Mouse (Mus musculus) cerebellum, adult 11 months (tissue): ENCODE data around the gene 1700030J22Rik.

Experiments
- DNase-seq: peaks from one replicate; pipeline ENCODE4 v3.0.0; 2022

The 1700030J22Rik gene

DNA sequence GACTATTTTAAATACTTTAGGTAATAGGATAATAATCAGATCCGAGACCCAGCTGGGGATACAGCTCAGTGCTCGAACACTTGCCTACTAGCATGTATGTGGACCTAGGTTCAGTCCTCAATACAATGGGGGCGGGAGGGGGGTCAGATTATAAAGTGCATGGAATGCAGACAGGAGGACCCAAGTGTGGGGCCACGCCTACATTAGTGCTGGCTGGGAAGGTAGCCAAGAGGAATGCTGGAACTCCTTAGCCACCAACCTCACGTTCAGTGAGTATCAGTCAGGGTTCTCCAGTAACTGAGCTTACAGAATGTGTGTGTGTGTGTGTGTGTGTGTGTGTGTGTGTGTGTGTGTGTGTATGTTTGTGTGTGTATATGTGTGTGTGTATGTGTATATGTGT, 27.4 kb downstream of the 1700030J22Rik start:
- DNase-seq, result no peak

DNA sequence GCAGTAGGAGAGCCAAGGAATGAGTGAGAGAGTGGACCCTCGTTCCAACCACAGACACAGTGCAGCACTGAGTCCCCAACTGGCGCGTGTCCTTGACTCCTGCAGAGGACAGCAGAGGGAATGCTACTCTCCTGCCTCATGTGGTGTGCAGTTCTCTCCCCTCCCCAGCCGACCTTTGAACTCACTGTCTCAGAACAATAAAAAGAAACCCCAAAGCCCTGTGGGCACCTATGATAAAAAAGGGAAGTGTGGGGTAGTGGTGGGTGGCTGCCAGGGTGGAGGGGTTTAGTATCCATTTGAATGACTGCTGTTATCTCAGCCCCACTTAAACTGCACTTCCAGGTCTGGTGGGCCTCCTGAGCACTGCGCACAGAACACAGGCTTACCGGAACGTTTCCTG, 31.2 kb downstream of the 1700030J22Rik start:
- no peak for DNase-seq

DNA sequence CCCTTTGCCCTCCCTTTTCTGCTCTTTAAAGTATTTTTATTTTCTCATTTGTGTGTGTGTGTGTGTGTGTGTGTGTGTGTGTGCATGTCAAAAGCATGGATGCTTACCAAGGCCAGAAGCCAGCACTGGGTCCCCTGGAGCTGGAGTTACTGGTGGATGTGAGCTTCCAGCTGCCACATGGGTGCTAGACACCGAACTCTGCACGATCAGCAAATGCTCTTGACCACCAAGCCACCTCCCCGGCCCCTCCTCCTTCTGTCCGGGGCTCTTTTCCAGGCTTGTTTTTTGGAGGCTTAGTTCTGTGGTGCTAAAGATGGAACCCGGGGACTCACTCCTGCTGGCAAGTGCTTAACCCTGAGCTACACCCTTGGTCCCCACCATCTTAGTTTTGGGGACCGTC, 31.9 kb downstream of the 1700030J22Rik start:
- no peak for DNase-seq

DNA sequence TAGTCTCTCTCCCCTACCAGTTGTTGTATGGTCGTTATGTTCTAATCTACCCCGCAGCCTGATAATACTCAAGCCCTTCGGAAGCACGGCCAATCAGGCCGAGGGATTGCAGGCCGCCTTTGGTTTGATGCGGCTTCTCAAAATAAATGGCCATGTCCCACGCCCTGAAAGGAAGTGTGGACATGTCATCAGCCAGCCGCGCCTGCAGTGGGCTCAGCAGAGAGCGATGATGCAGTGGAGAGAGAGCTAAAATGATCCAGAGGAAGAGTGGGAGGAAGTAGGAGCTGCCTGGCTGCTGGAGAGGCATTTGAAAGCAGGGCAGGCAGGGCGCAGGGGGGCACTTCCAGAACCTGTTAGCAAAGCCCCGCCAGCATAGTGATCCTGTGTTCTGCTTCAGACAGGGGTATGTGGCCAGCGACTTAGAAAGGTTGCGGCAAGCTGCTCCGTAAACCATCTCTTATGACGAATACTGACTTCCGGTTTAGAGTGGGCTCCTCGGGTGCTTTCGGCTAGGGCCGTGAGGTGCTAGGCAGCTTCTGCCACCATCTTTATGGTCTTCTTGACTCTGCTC, 32.4 kb downstream of the 1700030J22Rik start:
- no peak for DNase-seq

DNA sequence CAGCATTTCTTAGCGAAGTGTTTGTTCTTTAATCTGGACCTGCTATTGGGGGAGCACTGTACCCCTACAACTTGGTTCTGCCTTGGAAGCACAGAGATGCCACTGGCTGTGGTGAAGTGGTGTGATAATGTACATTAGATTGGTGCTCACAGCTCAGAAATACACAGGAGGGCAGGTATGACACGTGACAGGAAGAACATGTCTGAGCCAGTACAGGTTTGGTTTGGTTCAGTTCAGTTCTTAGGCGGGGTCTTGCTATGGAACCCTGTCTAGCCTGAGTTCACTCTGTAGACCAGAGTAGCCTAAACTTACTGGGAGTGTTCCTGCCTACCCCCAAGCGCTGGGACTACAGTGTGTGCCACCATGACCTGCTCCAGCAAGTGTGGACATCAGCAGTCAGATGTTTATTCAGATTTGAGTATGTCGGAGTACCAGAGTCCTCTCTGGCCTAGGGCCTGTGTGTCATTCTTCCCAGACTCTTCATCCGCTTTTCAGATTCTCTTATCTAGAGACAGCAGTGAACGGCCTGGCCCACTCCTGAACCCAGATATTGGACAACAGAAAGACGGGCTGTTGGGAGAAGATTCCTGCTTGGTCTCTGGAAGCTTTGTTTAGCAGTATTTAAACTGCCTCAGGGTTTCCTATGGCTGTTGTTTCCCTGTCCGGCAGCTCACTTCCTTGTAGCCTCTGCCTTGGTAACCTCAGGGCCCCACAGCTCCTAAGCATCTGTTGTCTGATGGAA, 33.4 kb downstream of the 1700030J22Rik start:
- DNase-seq, result no peak

DNA sequence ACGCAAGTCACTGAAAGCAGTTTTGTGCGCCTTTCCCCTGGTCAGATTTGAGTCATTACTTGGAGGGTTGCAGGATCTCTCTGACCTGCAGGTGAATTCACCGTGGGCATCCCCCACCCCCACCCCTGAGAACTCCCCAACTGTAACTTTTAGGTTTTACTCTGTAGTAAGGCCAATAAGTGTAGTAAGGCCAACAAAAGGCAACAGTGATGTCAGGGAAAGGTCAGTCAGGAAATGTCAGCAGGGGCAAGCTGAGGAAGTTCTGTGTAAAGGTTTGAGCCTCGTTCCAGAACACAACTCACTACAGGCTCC, 34.4 kb downstream of the 1700030J22Rik start:
- no peak for DNase-seq

DNA sequence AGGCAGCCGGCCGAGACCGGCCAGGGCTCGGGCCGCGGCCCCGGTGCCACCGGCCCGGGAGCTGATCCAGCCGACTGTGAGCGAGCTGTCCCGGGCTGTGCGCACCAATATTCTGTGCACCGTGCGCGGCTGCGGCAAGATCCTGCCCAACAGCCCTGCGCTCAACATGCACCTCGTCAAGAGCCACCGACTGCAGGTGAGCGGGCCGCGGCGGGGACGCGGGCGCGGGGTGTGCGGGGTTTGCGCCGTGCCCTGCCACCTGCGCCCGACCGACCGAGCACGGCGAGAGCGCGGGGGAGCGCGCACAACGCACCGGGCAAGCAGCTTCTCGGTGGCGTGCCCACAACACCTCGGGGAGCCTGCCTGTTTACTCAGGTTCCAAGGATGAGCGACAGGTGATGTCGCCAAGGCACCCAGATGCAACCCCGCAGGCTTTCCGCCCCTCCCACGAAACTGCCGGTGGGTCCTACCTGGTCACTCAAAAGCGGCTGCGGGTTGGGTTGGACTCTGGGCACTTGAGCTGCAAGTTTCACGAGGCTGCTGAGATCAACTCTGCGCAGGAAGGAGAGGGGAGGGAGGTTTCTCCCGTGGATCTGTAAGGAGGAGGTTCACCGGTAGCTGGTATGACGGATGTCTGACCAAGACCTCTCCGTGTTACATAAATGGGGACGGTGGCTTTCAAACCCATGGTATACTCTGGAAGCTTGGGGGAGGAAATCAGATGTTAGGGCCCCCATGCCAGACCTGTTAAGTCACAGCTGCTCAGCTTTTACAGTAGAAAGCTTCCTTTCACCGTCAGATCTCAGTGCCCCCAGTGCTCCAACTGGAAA, 35.0 kb downstream of the 1700030J22Rik start:
- DNase-seq, result peak; percentile 44

DNA sequence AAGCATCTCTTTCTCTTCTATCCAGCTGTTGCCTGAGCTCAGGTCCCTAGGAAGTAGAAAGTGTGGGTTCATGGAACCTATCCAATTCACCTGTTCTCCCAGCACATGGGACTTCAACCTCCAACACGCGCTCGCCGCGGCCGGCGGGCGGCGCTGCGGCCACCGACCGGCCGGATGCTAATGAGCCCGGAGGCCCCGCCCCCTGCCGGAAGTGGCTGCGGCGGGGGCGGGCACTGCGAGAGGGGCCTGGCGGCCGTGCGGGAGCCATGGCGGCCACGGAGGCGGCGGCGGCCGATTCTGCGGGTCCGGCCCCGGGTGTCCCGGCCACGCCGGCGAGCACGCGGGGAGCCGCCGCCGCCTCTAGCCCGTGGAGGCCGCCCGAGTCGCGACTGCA, 35.6 kb downstream of the 1700030J22Rik start, which contains the start of gene Atmin:
Gene Atmin, plus strand, starts transcription at position 233 of the 394 bp plus-strand sequence.
- peak; percentile 87 for DNase-seq

DNA sequence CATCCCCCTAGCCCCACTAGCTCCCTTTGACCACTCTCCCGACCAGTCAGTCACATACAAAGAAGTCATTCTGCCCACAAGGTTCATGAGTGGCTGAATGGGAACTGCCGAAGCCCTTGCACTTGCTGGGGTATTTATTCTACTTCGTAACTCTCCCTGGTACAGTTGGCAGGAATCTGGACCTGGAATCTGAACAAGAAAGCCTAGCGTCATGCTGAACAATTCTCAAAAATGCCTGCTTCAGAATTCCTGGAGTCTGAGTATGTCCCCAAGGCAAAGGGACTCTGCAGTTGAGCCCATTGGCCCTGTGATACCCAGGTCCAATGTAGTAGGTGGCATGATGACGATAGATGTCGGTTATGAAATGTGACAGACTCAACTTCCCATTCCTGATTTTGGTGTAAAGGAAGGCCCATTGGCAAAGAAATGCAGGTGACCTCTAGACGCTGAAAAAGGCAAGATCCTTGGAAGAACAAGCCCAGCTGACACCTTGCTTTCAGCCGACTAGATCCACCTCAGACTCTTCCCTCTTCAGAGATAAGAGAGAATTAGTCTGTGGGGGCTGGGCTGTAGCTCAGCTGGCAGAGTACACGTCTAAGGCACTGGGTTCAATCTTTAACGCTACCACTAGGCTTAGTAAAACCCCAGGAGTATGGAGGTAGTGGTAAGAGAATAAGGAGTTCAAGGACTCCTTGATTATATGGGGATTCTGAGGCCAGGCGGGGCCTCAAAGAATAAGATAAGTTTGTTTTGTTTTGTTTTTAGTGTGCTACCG, 36.3 kb downstream of the 1700030J22Rik start:
- DNase-seq, result no peak

DNA sequence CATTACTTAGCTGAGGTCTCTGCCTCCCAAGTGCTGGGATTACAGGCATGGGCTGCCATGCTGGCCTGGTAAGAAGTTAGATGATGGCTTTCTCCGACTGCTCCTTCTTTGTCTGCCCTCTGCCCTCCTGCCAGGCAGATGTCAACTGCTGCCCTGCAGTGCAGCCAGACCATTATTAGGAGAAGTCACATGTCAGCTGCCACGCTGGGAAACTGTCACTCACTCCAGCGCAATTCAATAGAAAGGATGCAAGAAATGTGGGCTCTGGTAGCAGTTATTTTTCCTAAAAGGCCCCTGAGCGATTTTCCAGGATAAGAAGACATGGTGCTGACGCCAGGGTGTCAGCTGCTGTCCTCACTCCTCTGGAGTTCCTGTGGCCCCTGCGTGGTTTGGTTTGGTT, 43.3 kb downstream of the 1700030J22Rik start:
- DNase-seq, result no peak

DNA sequence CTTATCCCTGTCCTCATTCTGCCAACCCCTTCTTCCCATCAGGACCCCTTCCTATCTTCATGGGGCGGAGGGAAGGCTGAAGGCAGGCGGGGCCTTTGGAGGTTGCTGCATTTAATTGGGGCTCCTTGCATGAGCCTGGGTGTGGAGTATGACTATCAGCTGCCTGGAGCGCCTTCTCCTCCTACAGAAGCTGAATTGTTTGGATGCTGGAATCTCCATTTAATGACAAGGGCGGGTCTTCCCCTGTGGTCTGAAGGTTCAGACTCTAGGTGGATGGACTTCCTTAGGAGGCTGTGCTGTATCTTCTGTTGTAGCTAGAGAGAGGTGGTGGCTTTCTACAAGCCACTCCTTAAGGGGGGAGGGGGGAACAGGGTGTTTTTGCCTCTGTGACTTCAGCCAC, 43.8 kb downstream of the 1700030J22Rik start:
- DNase-seq, result no peak

DNA sequence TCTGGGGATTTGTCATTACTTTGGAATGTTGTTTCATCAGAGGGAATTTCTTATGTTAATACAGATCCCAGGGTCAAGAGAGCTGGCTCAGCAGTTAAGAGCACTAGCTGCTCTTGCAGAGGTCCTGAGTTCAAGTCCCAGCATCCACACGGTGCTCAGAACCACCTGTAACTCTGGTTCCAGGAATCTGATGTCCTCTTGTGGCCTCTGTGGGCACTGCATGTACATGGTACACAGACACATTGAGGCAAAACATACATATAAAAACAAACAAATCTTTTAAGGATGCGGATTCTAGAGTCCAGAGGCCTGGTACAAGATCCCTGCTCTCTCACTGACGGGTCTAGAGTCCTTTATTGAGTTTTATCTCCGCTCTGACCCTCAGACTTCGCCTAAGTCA, 50.2 kb downstream of the 1700030J22Rik start:
- no peak for DNase-seq

DNA sequence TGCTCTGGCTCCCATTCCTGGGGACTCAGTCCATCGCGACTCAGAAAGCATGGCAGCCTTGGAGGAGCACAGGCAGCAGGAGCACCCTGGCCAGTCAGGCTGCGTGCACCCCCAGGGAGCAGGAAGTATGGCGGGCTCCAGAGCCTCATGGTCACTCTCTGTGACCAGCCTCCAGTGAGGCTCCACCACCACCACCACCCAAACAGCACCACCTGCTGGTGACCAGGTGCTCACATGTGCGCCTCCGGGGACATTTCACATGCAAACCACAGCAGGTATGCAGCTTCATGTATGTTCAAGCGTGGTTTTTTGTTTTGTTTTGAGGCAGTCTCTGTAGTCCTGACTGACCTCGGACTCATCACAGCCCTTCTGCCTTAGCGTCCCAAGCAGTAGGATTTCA, 50.9 kb downstream of the 1700030J22Rik start:
- DNase-seq, result no peak

DNA sequence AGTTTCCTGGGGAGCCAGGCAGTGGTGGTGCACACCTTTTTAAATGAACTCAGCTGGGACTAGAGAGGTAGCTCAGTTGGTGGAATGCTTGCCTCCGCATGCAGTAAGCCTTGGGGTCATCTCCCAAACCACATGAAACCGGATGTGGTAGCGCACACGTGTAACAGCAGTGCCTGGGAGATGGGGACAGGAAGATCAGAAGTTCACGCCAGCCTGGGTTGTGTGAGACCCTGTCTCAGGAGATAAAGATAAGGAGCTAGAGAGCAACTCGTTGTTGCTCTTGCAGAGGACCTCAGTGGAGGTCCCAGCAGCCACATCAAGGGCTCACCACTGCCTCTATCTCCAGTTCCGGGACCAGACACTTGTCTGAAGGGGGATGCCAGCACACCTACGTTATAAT, 55.2 kb downstream of the 1700030J22Rik start:
- DNase-seq, result no peak

DNA sequence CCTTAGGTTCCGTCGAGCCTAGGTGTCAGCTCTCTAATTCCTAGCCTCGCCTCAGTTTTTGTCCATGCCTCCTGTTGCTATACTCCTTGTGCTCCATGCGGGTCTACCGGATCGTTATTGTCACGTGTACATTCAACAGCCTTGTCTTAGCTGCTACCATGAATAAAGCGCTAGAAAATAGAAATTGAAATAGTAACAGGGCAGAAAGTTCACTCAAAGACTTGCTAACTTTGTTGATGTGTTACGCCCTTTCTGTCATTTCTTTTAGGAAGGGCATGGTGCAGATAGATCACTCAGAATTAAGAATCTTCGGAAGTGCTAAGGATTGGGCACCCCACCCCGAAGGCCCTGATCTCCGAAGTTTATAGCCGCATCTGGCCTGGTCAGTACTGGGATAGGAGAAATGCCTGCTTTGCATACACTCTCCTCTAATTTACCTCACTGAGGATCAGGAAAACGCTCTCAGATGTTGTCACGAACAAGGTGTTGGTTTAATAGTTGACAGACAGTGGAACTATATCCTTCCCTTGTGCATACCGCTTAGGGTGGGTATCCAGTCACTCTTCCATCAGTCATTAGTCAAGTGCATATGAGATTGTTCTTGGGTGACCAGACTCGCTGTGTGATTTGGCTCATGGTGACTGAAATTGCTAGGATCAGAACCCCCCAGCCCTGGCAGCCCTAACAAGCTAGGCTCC, 56.5 kb downstream of the 1700030J22Rik start:
- no peak for DNase-seq

DNA sequence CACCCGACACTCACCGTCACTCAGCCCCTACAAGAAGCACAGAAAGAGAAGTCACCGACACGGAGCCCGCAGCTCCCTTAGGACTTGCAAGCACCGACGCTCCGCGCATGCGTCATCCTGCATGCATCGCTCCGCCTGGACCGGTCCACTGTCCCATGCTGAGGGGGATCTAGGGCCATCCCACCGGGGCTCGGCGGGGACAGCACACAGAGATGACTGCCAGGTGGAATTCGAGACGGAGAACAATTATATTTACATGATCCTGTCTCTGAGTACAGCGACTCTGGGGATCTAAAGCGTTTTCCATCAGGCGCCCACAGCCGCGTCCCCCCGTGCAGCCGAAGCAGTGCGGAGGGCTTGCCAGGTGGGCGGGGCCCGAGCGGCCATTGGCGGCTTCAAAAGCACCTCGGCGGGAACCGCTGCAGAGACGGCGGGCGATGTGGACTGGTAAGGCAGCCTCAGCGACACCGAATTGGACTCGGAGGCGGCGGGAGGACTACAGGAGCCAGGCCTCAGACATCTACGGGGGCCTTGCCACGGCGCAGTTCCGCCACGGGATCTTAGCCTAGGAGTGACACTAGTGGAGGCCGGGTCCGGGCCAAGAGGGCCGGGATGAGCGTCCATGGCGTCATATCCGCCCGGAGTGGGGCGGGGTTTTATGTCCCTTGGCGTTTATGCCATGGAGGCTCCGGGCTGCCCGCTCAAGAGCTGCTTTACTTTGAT, 57.3 kb downstream of the 1700030J22Rik start, which contains the start of the genes Cmc2 and Cenpn:
Gene Cmc2, minus strand, starts transcription at position 119 of the 723 bp plus-strand sequence.
Gene Cenpn, plus strand, starts transcription at position 394 of the 723 bp plus-strand sequence.
- peak; percentile 94 for DNase-seq

DNA sequence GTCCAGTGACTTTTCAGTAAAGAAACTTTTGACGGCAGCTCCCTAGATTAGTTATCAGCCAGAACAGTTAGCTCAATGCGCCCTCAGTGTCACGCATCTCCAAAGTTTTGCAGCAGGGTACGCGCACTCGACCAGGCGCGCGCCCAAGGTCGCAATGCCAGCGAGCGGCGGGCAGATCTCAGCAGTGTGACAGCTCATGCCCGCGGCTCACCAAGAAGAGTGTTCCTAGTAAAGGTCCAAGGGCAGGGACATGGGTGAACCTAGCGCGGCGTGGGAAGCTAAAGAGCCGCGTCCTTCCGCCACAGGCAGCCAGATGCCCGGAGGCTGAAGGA, 57.8 kb downstream of the 1700030J22Rik start:
- no peak for DNase-seq
